Mouse (Mus musculus) small intestine, adult 2 months (tissue): ENCODE measurements at regions not wholly inside any gene's neighbourhood (a gene's known extent, or its start where the extent isn't known, plus 50 kb on each side); places are given as distances from the start of the nearest gene placed in this dataset.

Source experiments
- H3K27ac ChIP-seq: fragments of 200-500 bp; 2 replicates; pipeline ENCODE4 v1.5.1; 2012; ENCODE audit warnings: low read depth, low read length, control low read depth, inconsistent platforms; ENCODE audit not compliant: insufficient read depth
- H3K27me3 ChIP-seq: fragments of 200-500 bp; 2 replicates; pipeline ENCODE4 v1.6.1; 2012; ENCODE audit warnings: mild to moderate bottlenecking, moderate library complexity, low read length, inconsistent platforms; ENCODE audit not compliant: control insufficient read depth, insufficient read depth
- H3K36me3 ChIP-seq: fragments of 200-500 bp; 2 replicates; pipeline ENCODE4 v1.6.1; 2012; ENCODE audit warnings: mild to moderate bottlenecking, low read length, control low read depth, inconsistent platforms; ENCODE audit not compliant: control insufficient read depth, insufficient read depth
- H3K4me1 ChIP-seq: fragments of 200-500 bp; 2 replicates; pipeline ENCODE4 v1.6.1; 2012; ENCODE audit warnings: low read length, inconsistent platforms, mixed read lengths; ENCODE audit not compliant: control insufficient read depth, insufficient read depth, insufficient read length
- H3K4me3 ChIP-seq: fragments of 200-500 bp; 2 replicates; pipeline ENCODE4 v1.5.1; 2012; ENCODE audit warnings: low read depth, mild to moderate bottlenecking, control low read depth, inconsistent platforms, low read length, moderate library complexity
- CTCF ChIP-seq: fragments of 200-500 bp; IDR thresholded peaks from 2 replicates; pipeline ENCODE4 v1.5.1; 2012; ENCODE audit warnings: low read depth, mild to moderate bottlenecking, control low read depth, inconsistent platforms, low read length, moderate library complexity, mixed read lengths; ENCODE audit not compliant: insufficient replicate concordance, insufficient read length; ENCODE audit errors: extremely low read depth
- POLR2A ChIP-seq: fragments of 200-500 bp; IDR thresholded peaks from 2 replicates; pipeline ENCODE4 v1.6.1; 2012; ENCODE audit warnings: low read depth, mild to moderate bottlenecking, control low read depth, inconsistent platforms, low read length, moderate library complexity
- WGBS: fragments of 180-500 bp; shearing (Covaris S2); methylation state at CpG from one replicate; pipeline ENCODE4 v1.1.7; 2018; 5-methylcytosine and 5-hydroxymethylcytosine counted together

DNA sequence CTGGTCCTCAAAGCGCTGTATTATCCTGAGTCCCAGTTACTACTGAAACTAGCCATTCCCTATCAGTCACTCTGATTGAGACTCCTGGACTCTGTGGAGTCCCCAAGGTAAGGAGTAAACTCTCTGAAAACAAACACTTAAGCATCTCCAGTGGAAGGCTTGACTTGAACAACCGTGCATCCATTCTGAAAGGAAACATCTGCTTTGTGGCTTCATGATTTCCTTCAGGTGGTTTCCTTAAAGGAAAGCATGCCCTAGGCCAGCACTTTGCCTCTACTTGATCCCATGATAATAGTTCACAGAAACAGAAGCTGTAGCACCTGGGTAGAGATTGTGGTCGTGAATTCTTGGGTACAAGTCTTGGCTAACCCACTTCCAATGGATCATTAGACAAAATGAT lies 235.0 kb upstream of the Adra1b start:
- Histone ChIP-seq H3K36me3 (no peaks in the 10 kb centered on the region), H3K27ac (no peak overlapping the region), H3K27me3 (no peaks in the 10 kb centered on the region), H3K4me1 (no peaks in the 10 kb centered on the region), H3K4me3 (no peak overlapping the region)
- WGBS = 72% methylated on average over 3 of the region's 3 CpGs
- TF ChIP-seq CTCF (no peak), POLR2A (no peak)

DNA sequence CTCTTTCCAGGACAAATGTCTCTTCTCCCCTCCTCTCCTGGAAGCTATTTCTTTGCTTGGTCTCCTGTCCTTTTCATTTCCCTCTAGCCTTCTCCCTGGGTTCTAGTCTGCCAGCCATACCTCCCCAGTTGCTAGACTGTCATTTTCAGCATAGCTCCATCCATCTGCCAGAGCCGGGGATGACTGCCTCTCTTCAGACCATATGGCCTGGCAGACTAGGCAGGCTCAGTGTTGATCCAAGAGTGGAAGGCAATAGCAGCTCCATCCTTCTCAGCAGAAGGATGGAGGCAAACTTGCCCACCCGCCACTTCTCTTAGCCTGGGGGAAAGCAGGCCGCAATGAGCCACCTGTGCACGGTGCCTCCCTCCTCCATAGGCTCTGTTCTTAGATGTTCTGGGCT lies 242.0 kb upstream of the Adra1b start:
- WGBS = 86% methylated on average over 4 of the region's 4 CpGs
- H3K4me3 ChIP-seq = no peak overlapping the region
- H3K27me3 ChIP-seq = no peaks in the 10 kb centered on the region
- no peaks in the 10 kb centered on the region for H3K36me3 ChIP-seq
- no peak overlapping the region for H3K27ac ChIP-seq
- TF ChIP-seq CTCF (no peak), POLR2A (no peak)
- H3K4me1 ChIP-seq = no peaks in the 10 kb centered on the region

DNA sequence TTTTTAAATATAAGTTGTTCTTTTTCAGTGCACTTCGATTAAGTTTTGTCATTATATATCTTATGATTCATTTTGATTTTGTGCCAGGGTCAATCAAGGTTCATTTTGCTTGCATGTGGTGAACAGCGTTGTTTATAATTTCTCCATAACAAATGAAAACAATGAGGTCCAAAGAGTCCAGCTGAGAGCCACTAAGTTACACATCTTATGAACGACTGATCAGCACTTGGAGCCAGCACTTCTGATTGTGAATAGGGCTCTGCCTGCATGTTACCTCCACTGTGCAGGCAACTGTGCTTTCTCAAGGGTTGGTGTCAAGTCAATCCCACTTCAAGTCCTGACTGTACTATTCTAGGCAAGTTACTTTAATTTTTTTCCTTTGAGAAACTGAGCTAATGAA lies 243.5 kb upstream of the Adra1b start:
- no peaks in the 10 kb centered on the region for H3K4me1 ChIP-seq
- H3K27me3 ChIP-seq = no peaks in the 10 kb centered on the region
- TF ChIP-seq CTCF (no peak), POLR2A (no peak)
- H3K27ac ChIP-seq = no peak overlapping the region
- H3K36me3 ChIP-seq = no peaks in the 10 kb centered on the region
- no peak overlapping the region for H3K4me3 ChIP-seq
- 63% methylated on average over 3 of the region's 3 CpGs for WGBS

DNA sequence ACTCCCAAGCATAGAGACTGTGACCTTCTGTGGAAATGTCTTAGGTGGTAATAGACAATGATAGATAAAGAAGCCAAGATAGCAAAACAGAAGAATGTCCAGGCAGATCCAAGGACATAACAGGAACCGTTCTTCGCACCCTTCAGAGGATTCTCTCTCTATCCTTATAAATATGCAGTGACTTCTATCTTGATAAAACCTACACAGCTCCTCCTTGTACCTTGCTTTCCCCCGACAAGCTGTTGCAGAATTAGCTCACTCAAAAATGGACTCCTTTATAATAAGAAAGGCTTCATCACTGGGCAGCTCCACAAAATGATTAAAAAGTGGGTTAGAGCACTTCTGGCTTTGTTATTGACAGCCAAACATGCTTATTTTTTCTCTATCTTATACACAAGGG lies 245.4 kb upstream of the Adra1b start:
- H3K4me1 ChIP-seq = no peaks in the 10 kb centered on the region
- H3K4me3 ChIP-seq = no peak overlapping the region
- H3K27me3 ChIP-seq = no peaks in the 10 kb centered on the region
- WGBS = 91% methylated on average over 3 of the region's 3 CpGs
- TF ChIP-seq CTCF (no peak), POLR2A (no peak)
- no peaks in the 10 kb centered on the region for H3K36me3 ChIP-seq
- H3K27ac ChIP-seq = no peak overlapping the region

DNA sequence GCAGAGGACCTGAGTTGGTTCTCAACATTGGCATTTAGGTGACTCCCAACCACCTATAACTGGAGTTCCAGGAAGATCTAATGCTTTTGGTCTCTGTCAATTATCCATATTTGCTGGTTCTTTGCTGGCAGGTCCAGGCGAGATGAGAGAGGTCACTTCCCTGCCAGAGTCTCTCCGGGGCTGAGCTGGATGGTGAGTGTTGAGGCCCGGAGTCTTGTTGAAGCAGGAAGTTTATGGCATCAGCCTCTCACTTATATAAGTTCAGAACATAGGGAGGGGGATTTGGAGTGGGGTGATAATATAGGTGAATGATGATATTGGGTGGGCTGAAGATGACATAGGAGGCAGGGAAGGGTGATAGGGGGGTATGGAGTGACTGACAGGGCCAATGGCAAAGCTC lies 246.3 kb upstream of the Il12b start:
- WGBS = 82% methylated on average over 3 of the region's 3 CpGs

DNA sequence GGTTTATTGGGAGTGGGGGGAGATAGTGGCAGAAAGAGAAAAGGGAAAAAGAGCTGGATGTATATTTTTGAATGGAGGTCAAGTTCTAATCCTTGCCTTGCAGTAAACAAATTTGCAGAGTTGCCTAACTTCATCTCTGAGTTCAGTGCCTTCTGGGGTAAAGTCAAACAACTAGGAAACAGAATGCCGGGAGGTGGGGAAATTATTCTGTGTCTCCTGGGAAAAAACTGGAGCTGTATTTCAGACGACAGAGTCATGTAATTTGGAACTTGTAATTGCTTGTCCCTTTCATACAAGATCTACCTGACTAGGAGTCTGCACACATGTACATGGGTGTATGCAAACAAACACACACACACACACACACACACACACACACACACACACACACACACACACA lies 244.3 kb upstream of the Il12b start:
- Histone ChIP-seq H3K4me1 (no peaks in the 10 kb centered on the region), H3K4me3 (no peak overlapping the region), H3K36me3 (no peaks in the 10 kb centered on the region), H3K27me3 (no peaks in the 10 kb centered on the region), H3K27ac (no peak overlapping the region)
- WGBS = 61% methylated on average over 2 of the region's 2 CpGs
- no peak for TF ChIP-seq POLR2A
- no peak for TF ChIP-seq CTCF

More for the DNA sequence above, 246.3 kb upstream of the Il12b start:
- Histone ChIP-seq H3K4me1 (no peaks in the 10 kb centered on the region), H3K36me3 (no peaks in the 10 kb centered on the region), H3K27ac (no peak overlapping the region), H3K27me3 (no peaks in the 10 kb centered on the region), H3K4me3 (no peak overlapping the region)
- TF ChIP-seq POLR2A (no peak), CTCF (no peak)

DNA sequence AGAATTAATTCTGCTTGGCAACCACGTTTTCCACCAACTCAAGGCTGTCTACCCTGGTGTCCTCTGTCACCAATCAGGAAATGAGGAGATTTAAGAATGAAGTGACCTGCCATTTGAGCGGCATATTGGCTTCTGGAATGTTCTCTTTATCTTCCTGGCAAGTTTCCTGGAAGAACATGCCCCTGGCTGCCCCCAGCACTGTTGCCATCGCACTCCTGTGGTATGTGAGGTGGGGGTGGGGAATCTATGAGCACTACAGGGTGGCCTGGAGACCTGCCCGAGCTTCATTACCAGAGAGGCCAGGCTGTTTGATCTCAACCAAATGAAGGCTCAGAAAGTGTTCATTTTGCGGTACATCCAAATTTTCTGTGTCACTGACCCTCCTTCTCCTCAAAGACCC lies 243.8 kb upstream of the Il12b start:
- H3K4me3 ChIP-seq = no peak overlapping the region
- 28% methylated on average over 5 of the region's 5 CpGs for WGBS
- no peaks in the 10 kb centered on the region for H3K27me3 ChIP-seq
- H3K4me1 ChIP-seq = no peaks in the 10 kb centered on the region
- no peak overlapping the region for H3K27ac ChIP-seq
- TF ChIP-seq POLR2A (no peak), CTCF (no peak)
- no peaks in the 10 kb centered on the region for H3K36me3 ChIP-seq
